Mouse (Mus musculus): ENCODE results near the gene Gadd45b. TPM values are rescaled to one million over a fixed set of nuclear protein-coding genes. Genes with fewer than 3 reads are reported as not detected.

Gene Gadd45b
- total RNA-seq (2012; rRNA removed) (36.2 and 52.5 TPM in 2 replicates), total RNA-seq (2014; rRNA removed) (19.3 and 24.4 TPM in 2 replicates), polyA plus RNA-seq (2012; ENCODE audit: insufficient read length, low read depth) (14.9 and 16.4 TPM in 2 replicates)

- peaks cover 3% of the 10 kb centered on the region for H3K27me3 ChIP-seq (replicated peaks)
- H3K4me1 ChIP-seq (ENCODE audit: control insufficient read depth in 1 of 2, insufficient read depth in 2 of 2), result peaks cover 17 to 53% of the 10 kb centered on the region in 2 experiments
- peak within 1 kb of the TSS; percentile 64 to 96 (median 89) for H3K4me3 ChIP-seq (replicated peaks in 1 of 3; ENCODE audit: low read depth in 2 of 3, low read length in 2 of 3, poor library complexity in 1 of 3)
- H3K79me2 ChIP-seq (replicated peaks; ENCODE audit: control insufficient read depth, extremely low read depth, insufficient read depth, poor library complexity, severe bottlenecking), result peaks cover 9% of the 10 kb centered on the region
- H3K9me3 ChIP-seq (replicated peaks; ENCODE audit: low read length), result no peaks in the 10 kb centered on the region
- H3K27ac ChIP-seq (ENCODE audit: insufficient read depth, low read depth), result peak within 1 kb of the TSS; percentile 89
- H3K9ac ChIP-seq (ENCODE audit: insufficient read depth, low read depth), result peak within 1 kb of the TSS; percentile 80
- no peak; the same call in none of the 2 replicates for TF ChIP-seq UBTF (IDR thresholded peaks at IDR 0.05; ENCODE audit: low read depth, low read length)
- TF ChIP-seq POLR2AphosphoS2 (IDR thresholded peaks at IDR 0.05; ENCODE audit: low read depth, low read length), result peak; percentile 98
- TF ChIP-seq NELFE (IDR thresholded peaks at IDR 0.05; ENCODE audit: low read depth, low read length), result peak; percentile 100
- TF ChIP-seq HCFC1 (IDR thresholded peaks at IDR 0.05; ENCODE audit: low read depth, low read length), result peak; percentile 54
- peak; percentile 70 for TF ChIP-seq CHD2 (IDR thresholded peaks at IDR 0.05; ENCODE audit: low read length)
- peak; percentile 78 for TF ChIP-seq TCF12 (IDR thresholded peaks at IDR 0.05; ENCODE audit: low read depth, low read length)
- TF ChIP-seq POLR2A (IDR thresholded peaks at IDR 0.05; ENCODE audit: low read depth, low read length), result peak; percentile 100
- TF ChIP-seq MAZ (IDR thresholded peaks at IDR 0.05; ENCODE audit: low read depth, low read length), result 0 out of 2 replicates have a peak, but pooled peaks have one; percentile 10
- TF ChIP-seq ETS1 (conservative IDR thresholded peaks at IDR 0.05; ENCODE audit: low read depth, low read length), result peak; percentile 91
- TF ChIP-seq IRF4 (IDR thresholded peaks at IDR 0.05; ENCODE audit: low read depth, low read length), result peak; percentile 91
- no peak for TF ChIP-seq GABPA (IDR thresholded peaks at IDR 0.05; ENCODE audit: insufficient replicate concordance, low read depth, low read length)
- peak; percentile 65 for TF ChIP-seq ELF1 (IDR thresholded peaks at IDR 0.05; ENCODE audit: low read depth, low read length)
- no peak for TF ChIP-seq KAT2A (IDR thresholded peaks at IDR 0.05; ENCODE audit: insufficient replicate concordance, low read length)
- no peak; the same call in 1 of the 2 replicates for TF ChIP-seq MAX (IDR thresholded peaks at IDR 0.05; ENCODE audit: low read length)
- peak; percentile 83 for TF ChIP-seq MYC (IDR thresholded peaks at IDR 0.05; ENCODE audit: low read depth, low read length)
- TF ChIP-seq TBP (conservative IDR thresholded peaks at IDR 0.05; ENCODE audit: low read depth, low read length), result peak; percentile 98
- TF ChIP-seq ZNF384 (IDR thresholded peaks at IDR 0.05; ENCODE audit: low read depth, low read length), result peak; percentile 99
- peak; percentile 72; the same call in 1 of the 2 replicates for TF ChIP-seq SIN3A (IDR thresholded peaks at IDR 0.05; ENCODE audit: low read length)
- TF ChIP-seq ZMIZ1 (IDR thresholded peaks at IDR 0.05; ENCODE audit: low read depth, low read length), result peak; percentile 99
- peak; percentile 39; the same call in 1 of the 2 replicates for TF ChIP-seq MXI1 (IDR thresholded peaks at IDR 0.05; ENCODE audit: low read depth, low read length)
- TF ChIP-seq MEF2A (IDR thresholded peaks at IDR 0.05; ENCODE audit: borderline replicate concordance, low read depth, low read length), result peak; percentile 73
- peak; percentile 55 for TF ChIP-seq USF1 (IDR thresholded peaks at IDR 0.05; ENCODE audit: low read depth, low read length)
- peak; percentile 68; the same call in 1 of the 2 replicates for TF ChIP-seq MAFK (IDR thresholded peaks at IDR 0.05; ENCODE audit: insufficient replicate concordance, low read length)
- TF ChIP-seq PAX5 (IDR thresholded peaks at IDR 0.05; ENCODE audit: low read length), result no peak
- peak; percentile 85 for TF ChIP-seq BHLHE40 (IDR thresholded peaks at IDR 0.05; ENCODE audit: low read depth, low read length)
- TF ChIP-seq E2F4 (IDR thresholded peaks at IDR 0.05; ENCODE audit: insufficient replicate concordance, low read depth, low read length), result peak; percentile 74; the same call in 1 of the 2 replicates
- no peak for TF ChIP-seq SMC3 (IDR thresholded peaks at IDR 0.05; ENCODE audit: low read depth, low read length)
- TF ChIP-seq NRF1 (IDR thresholded peaks at IDR 0.05; ENCODE audit: low read depth, low read length), result peak; percentile 44; the same call in 1 of the 2 replicates
- peak; percentile 84 for TF ChIP-seq EP300 (IDR thresholded peaks at IDR 0.05; ENCODE audit: low read length)
- in situ Hi-C loops (cut with MboI; ENCODE audit: low pct_ligation_motif_present, low pct_unique_long_range_greater_than_20kb, low sequenced_read_pairs), result loop anchor here (5.0 to 10.0 kb wide), 3 partner anchors 38 to 235 kb away; partner anchors contain the start of gene Pias4
- dilution Hi-C loops (cut with MboI; ENCODE audit: extremely low pct_ligation_motif_present, extremely low pct_unique_long_range_greater_than_20kb, low sequenced_read_pairs), result no loop called here
- peak within 1 kb of the TSS; percentile 87 for H3K4me2 ChIP-seq (ENCODE audit: insufficient read depth, low read depth, poor library complexity, severe bottlenecking)
- DNase-seq (ENCODE audit: extremely low read depth), result peak; percentile 98
- peaks cover 3 to 14% of the 10 kb centered on the region in 2 experiments for H3K36me3 ChIP-seq (replicated peaks in 1 of 2; ENCODE audit: control insufficient read depth in 1 of 2, insufficient read depth in 1 of 2, low read length in 1 of 2)
These were observed at the start of gene Gadd45b for GRCm38 (mm10) chr10:80929299-80930226. Gene Gadd45b, plus strand, starts transcription at chr10:80930073.

Measured in CH12.LX (cell line).